Mouse (Mus musculus): ENCODE measurements at regions not wholly inside any gene's neighbourhood (a gene's known extent, or its start where the extent isn't known, plus 50 kb on each side); places are given as distances from the start of the nearest gene placed in this dataset.

GRCm38 (mm10) chr9:115361191-115361590 lies 51.0 kb upstream of the Stt3b start:
- Histone ChIP-seq H3K9ac (replicated peaks; ENCODE audit: low read depth, low read length) (no peak overlapping the region), H3K36me3 (replicated peaks; ENCODE audit: control insufficient read depth, insufficient read depth, low read length) (no peaks in the 10 kb centered on the region), H3K4me2 (ENCODE audit: low read depth, low read length) (no peak overlapping the region), H3K4me1 (ENCODE audit: control insufficient read depth, insufficient read depth) (no peaks in the 10 kb centered on the region), H3K27me3 (ENCODE audit: control insufficient read depth, insufficient read depth, low read length) (no peaks in the 10 kb centered on the region), H3K27ac (ENCODE audit: low read depth) (no peak overlapping the region), H3K4me3 (ENCODE audit: low read depth, low read length) (no peak overlapping the region), H3K9me3 (replicated peaks; ENCODE audit: control insufficient read depth, low read length) (peaks cover 9% of the 10 kb centered on the region; the same call in 1 of the 2 replicates)
- 52% methylated on average over 5 of the region's 5 CpGs for WGBS
- no peak for DNase-seq (ENCODE audit: low spot score)
- TF ChIP-seq CTCF (IDR thresholded peaks at IDR 0.05; ENCODE audit: low read depth) (no peak), EP300 (IDR thresholded peaks at IDR 0.05; ENCODE audit: low read depth) (no peak)
- ATAC-seq (ENCODE audit: insufficient read depth, low read depth) = no peak

- 84% methylated on average over 11 of the region's 11 CpGs for WGBS
- ATAC-seq (ENCODE audit: insufficient read depth, low read depth) = no peak
- Histone ChIP-seq H3K9ac (replicated peaks; ENCODE audit: low read depth, low read length) (no peak overlapping the region), H3K4me2 (ENCODE audit: low read depth, low read length) (no peak overlapping the region), H3K27me3 (ENCODE audit: control insufficient read depth, insufficient read depth, low read length) (no peaks in the 10 kb centered on the region), H3K4me1 (ENCODE audit: control insufficient read depth, insufficient read depth) (no peaks in the 10 kb centered on the region), H3K9me3 (replicated peaks; ENCODE audit: control insufficient read depth, low read length) (peaks cover 9% of the 10 kb centered on the region; the same call in 1 of the 2 replicates), H3K36me3 (replicated peaks; ENCODE audit: control insufficient read depth, insufficient read depth, low read length) (no peaks in the 10 kb centered on the region), H3K4me3 (ENCODE audit: low read depth, low read length) (no peak overlapping the region), H3K27ac (ENCODE audit: low read depth) (no peak overlapping the region)
- no peak for DNase-seq (ENCODE audit: low spot score)
- TF ChIP-seq CTCF (IDR thresholded peaks at IDR 0.05; ENCODE audit: low read depth) = no peak
- no peak for TF ChIP-seq EP300 (IDR thresholded peaks at IDR 0.05; ENCODE audit: low read depth)
These were observed 51.7 kb upstream of the Stt3b start for GRCm38 (mm10) chr9:115361881-115362280.

- Histone ChIP-seq H3K9ac (replicated peaks; ENCODE audit: low read depth, low read length) (no peak overlapping the region), H3K4me2 (ENCODE audit: low read depth, low read length) (no peak overlapping the region), H3K9me3 (replicated peaks; ENCODE audit: control insufficient read depth, low read length) (peaks cover 9% of the 10 kb centered on the region; the same call in 1 of the 2 replicates), H3K4me3 (ENCODE audit: low read depth, low read length) (no peak overlapping the region), H3K4me1 (ENCODE audit: control insufficient read depth, insufficient read depth) (no peaks in the 10 kb centered on the region), H3K27me3 (ENCODE audit: control insufficient read depth, insufficient read depth, low read length) (no peaks in the 10 kb centered on the region), H3K27ac (ENCODE audit: low read depth) (no peak overlapping the region), H3K36me3 (replicated peaks; ENCODE audit: control insufficient read depth, insufficient read depth, low read length) (no peaks in the 10 kb centered on the region)
- no peak for TF ChIP-seq EP300 (IDR thresholded peaks at IDR 0.05; ENCODE audit: low read depth)
- no peak for TF ChIP-seq CTCF (IDR thresholded peaks at IDR 0.05; ENCODE audit: low read depth)
- no peak for ATAC-seq (ENCODE audit: insufficient read depth, low read depth)
- WGBS = 80% methylated on average over 4 of the region's 4 CpGs
- DNase-seq (ENCODE audit: low spot score) = no peak
These were observed 52.3 kb upstream of the Stt3b start for GRCm38 (mm10) chr9:115362486-115362885.

- Histone ChIP-seq H3K27ac (ENCODE audit: low read depth) (no peak overlapping the region), H3K9ac (replicated peaks; ENCODE audit: low read depth, low read length) (no peak overlapping the region), H3K9me3 (replicated peaks; ENCODE audit: control insufficient read depth, low read length) (0 out of 2 replicates have a peak, but pooled peaks cover 9% of the 10 kb centered on the region), H3K36me3 (replicated peaks; ENCODE audit: control insufficient read depth, insufficient read depth, low read length) (no peaks in the 10 kb centered on the region), H3K27me3 (ENCODE audit: control insufficient read depth, insufficient read depth, low read length) (no peaks in the 10 kb centered on the region), H3K4me2 (ENCODE audit: low read depth, low read length) (no peak overlapping the region), H3K4me1 (ENCODE audit: control insufficient read depth, insufficient read depth) (no peaks in the 10 kb centered on the region), H3K4me3 (ENCODE audit: low read depth, low read length) (no peak overlapping the region)
- WGBS = 88% methylated on average over 16 of the region's 16 CpGs
- TF ChIP-seq CTCF (IDR thresholded peaks at IDR 0.05; ENCODE audit: low read depth) (no peak; the same call in 1 of the 2 replicates), EP300 (IDR thresholded peaks at IDR 0.05; ENCODE audit: low read depth) (no peak)
- ATAC-seq (ENCODE audit: insufficient read depth, low read depth) (no peak), DNase-seq (ENCODE audit: low spot score) (no peak)
These were observed 55.0 kb upstream of the Stt3b start for GRCm38 (mm10) chr9:115364919-115365861.

- WGBS = 48% methylated on average over 3 of the region's 3 CpGs
- TF ChIP-seq EP300 (IDR thresholded peaks at IDR 0.05; ENCODE audit: low read depth) (no peak), CTCF (IDR thresholded peaks at IDR 0.05; ENCODE audit: low read depth) (no peak)
These were observed 57.6 kb upstream of the Stt3b start for GRCm38 (mm10) chr9:115367808-115368207.

More at GRCm38 (mm10) chr9:115367808-115368207, 57.6 kb upstream of the Stt3b start:
- DNase-seq (ENCODE audit: low spot score) = no peak
- no peaks in the 10 kb centered on the region for H3K36me3 ChIP-seq (replicated peaks; ENCODE audit: control insufficient read depth, insufficient read depth, low read length)
- no peak overlapping the region for H3K27ac ChIP-seq (ENCODE audit: low read depth)
- H3K9ac ChIP-seq (replicated peaks; ENCODE audit: low read depth, low read length) = no peak overlapping the region
- 0 out of 2 replicates have a peak, but pooled peaks cover 9% of the 10 kb centered on the region for H3K9me3 ChIP-seq (replicated peaks; ENCODE audit: control insufficient read depth, low read length)
- no peak overlapping the region for H3K4me2 ChIP-seq (ENCODE audit: low read depth, low read length)
- no peak for ATAC-seq (ENCODE audit: insufficient read depth, low read depth)
- H3K27me3 ChIP-seq (ENCODE audit: control insufficient read depth, insufficient read depth, low read length) = no peaks in the 10 kb centered on the region
- no peaks in the 10 kb centered on the region for H3K4me1 ChIP-seq (ENCODE audit: control insufficient read depth, insufficient read depth)
- no peak overlapping the region for H3K4me3 ChIP-seq (ENCODE audit: low read depth, low read length)
